Mouse (Mus musculus) T-helper 17 cell (primary cell): ENCODE measurements around the gene Herpud1.
"Not testable (repeated sequence)": the region's sequence is repeated elsewhere in the genome, so short reads cannot be mapped to it uniquely, and the experiment has no call there.

Experiments used
- in situ Hi-C, 2 experiments: fragments of 300-600 bp; cut with MboI, MseI; formaldehyde crosslinking; loops; 1 replicate in 1 of 2; 2 replicates in 1 of 2; pipeline ENCODE4 v1.15.1; 2025; ENCODE audit warnings: high pct_unique_total_duplicates in 2 of 2

Gene Herpud1

DNA sequence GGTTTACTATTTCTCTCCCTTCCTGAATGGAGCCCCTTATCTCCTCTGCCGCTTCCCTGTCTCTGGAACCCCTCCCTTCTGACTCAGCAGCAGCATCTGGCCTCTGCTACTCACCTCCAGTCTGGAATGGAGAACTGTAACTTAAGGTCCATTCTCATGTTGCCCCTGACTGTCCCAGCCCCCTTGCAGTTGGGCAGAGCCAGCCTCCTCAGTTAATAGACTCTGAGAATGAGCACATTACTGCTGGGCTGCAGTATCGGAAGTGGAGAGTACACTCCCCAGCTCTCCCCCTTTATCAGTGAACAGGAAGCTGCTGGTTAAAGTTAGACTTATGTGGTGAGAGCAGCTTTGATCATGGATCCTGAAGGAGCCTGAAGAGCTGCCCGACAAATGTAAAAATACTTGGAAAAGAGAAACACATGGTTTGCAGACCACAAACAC is 10.7 kb upstream of the Herpud1 start:
- in situ Hi-C loops: no loop called here

DNA sequence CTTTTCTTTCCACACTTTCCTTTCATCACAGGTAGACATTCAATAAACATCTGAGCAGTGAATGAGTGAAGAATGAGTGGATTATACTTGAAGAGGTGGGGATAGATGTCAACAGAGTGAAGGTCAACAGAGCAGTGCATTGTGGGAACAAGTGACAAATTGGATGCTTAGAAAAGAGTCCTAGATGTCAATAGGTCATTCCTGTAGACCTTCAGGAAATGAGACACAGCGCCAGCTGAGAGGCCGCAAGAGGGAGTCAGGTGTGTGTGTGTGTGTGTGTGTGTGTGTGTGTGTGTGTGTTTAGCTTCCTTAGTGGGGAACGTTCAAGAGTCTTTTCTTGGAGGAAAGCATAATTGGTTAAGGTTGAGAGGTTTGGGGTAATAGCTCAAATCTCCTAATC is 10.1 kb upstream of the Herpud1 start:
- in situ Hi-C loops: no loop called here

DNA sequence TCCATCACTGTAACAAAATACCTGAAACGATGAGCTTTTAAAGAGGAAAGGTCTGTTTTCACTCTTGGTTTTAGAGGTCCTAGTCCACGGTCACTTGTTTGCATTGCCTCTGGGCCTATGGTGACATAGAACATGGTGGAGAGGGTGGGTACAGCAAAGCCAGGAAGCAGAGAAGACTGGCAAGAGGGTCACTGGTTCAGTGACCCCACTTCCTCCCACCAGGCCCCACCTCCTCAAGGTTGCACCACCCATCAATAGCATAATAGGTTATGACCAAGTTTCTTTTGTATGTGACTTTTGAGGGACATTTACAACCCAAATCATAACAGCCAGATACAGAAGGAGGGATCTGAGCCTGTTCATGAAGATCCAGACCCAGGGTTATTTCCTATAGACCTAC is 9.7 kb upstream of the Herpud1 start:
- in situ Hi-C loops: no loop called here

DNA sequence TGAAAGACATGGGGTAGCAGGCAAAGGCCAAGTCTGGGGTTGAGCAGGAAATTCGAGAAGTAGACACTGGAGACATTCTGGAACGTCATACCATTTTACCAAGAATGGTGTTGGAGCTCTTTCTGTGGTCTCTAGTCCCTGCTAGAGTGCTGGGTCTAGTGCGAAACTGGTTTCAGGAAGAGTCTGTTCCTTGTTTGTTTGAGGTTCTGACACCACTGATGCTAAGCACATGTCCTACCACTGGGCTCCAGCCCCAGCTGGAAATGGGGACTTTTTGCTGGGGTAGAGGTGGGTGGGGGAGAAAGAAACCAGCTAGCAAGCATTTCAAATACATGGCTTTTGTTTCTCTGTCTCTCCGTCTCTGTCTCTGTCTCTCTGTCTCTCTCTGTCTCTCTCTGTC is 9.2 kb upstream of the Herpud1 start:
- in situ Hi-C loops: no loop called here

DNA sequence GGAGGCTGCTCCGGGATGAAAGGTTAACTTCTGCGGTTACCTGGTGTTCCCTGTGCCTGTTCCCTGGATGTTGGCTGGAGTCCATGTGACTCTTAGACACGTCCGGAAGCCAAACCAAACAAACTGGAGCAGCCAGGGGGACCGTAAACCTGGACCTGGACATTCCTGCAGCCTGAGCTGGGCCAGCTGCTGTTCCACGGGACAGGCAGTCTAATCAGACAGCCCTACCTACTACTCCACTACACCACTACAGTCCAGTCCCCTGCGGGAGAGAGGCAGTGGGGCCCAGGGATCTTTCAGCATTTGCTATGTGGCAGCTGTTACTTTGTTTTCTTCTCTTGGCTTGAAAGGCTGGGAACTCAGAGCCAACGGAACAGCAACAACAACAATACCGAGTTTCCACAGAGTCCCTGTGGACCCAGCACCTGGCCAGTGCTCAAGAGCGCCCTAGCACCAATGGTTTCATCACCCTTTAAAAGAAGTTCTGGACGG is 8.5 kb upstream of the Herpud1 start:
- in situ Hi-C loops: no loop called here

DNA sequence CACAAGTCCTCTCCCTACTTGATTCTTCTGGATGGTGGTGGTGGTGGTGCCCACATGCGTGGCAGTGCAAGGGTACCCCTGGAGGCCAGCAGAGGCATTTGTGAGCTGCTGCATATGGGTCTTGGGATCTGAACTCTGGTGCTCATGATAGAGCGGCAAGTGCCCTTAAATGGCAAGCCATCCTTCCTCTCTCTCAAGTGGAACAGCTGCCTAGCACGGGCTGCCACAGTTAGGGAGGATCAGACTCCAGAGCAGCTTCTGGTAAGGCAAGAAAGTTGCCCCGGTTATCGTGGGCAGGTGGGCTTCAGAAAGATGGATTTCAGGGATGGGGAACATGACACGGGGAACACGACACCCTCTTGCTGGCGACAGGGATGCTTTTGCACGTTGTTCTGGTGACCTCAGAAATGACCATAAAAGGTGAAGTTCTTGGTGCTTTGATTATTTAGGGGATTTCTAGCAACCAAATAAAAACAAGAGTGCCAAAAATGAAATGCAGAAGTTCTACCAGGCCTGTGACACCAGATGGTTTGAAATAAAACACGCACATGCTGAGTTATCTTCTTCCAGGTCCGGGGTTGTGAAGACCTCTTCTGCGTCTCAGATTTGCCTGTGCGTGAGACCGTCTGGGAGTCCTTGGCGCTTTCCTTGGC is 7.3 kb upstream of the Herpud1 start:
- in situ Hi-C loops: no loop called here

DNA sequence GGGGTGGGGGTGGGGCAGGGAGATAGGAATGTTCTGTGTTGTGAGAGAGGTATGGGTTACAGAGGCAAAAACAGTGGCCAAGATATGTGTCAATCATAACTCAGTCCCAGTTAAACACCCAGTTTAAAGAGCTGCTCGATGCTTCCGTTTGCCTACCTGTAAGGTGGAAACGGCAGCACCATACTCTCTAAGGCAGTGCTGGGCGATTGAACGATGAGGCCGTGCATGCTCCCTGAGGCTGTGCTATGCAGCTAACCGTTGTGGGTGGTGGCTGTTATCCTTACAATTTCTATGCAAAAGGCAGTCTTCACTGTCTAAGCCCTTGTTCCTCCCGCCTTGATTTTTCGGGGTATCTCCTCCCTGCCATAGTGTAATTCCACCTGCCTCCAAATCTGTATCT is 6.6 kb upstream of the Herpud1 start:
- in situ Hi-C loops: loop anchor here in 1 of 2 experiments (5.0 kb wide), 1 partner anchor 32 kb away; no protein-coding TSS in a partner anchor

DNA sequence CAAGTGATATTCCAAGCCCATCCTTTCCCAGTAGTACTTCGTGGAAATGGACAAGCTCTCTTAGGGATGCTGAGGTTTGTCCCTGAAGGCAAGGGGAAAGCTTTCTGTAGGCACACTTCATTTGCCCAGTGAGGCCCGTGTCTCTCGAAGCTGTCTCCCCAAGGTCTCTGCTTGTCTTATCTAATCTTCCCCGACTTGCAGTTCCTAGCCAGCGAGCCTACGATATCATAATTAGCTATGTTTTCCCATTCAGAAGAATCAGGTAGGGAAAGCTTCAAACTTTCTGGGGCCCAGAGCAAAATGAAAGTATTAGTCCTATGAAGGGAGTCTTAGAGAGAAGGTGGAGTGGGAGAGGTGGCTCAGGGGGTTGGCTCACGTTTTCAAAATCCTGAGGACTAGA is 2.1 kb upstream of the Herpud1 start:
- in situ Hi-C loops: loop anchor here in 1 of 2 experiments (5.0 kb wide), 1 partner anchor 37 kb away; no protein-coding TSS in a partner anchor

DNA sequence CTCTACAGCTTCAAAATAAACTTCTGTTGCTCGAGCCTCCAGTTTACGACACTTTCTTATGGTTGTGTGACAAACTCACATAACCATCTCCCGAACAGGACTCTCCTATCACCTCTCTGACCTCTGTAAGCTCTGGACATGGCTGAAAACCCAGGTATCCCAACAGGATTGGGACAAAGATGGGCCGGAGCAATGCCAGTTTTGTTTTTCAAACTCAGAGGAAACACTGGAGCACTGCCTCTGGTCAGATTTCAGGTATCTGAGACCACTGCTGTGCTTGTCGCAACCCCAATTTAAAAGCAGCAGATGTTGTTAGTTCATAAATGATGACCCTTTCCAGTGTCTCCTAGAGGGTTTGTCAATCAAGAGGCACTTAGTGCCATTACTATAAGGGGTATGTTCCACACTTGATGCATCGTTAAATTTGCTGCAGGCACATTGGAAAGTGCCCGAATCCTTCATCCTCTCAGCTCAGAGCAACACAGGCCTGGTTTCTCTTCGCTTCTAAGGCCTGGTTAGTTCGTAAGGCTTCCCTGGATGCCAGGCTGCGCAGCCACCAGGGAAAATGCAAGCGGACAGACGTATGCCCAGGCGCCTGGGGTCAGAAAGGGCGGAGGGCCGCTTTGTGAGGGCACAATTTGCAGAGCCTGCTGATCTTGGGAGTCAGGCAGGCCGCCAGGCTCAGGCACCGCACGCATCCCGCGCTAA is 578 bp upstream of the Herpud1 start:
- in situ Hi-C loops: no loop called here

DNA sequence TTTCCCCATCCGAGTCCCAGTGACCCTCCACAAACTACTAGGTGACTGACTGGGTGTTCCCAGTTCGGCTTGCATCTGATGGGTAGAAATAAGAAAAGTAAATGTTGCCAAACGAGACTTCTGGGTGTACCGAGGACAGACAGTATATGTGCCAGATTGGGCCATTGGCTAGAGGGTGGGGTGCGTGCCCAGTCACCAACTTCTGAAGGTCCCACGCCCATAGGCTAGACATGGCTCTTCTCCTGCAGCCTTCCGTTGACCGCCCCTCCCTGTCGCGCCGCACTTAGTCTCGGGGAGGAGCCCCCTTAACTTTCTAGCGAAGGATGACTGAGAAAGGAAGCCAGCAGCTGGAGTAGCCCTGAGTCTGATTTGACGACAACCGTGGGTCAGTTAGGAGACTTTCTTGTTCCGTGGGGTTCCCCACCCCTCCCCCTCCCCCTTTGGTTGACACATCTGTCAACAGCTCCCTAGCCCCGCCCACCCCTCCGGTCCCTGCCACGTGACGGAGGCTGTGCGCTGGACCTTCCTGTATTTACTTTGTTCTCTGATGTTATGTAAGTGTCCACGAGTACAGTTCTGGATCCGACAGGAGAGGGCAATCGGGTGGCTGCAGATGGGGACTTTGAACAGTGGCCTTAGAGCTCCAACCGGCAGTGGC is 918 bp downstream of the Herpud1 start:
- in situ Hi-C loops: no loop called here

DNA sequence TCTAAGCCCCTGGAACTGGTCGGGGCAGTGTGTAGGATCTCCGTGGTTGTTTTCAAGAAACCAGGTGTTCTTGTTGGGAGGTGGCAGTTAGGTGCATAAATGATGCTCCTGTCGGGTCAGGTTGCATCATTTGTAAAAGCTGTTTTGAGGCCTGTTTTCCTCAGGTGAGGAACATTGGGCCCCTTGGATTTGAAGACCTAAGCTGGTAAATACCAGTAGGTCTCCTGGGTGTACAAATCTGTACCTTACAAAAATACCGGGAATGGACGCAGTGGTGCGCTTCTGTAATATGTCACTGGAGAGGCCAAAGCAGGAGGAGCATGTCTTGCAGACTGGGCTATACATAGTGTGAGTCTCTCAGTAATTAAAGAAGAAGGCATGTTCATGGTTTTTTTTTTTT is 1.5 kb downstream of the Herpud1 start:
- in situ Hi-C loops: no loop called here

DNA sequence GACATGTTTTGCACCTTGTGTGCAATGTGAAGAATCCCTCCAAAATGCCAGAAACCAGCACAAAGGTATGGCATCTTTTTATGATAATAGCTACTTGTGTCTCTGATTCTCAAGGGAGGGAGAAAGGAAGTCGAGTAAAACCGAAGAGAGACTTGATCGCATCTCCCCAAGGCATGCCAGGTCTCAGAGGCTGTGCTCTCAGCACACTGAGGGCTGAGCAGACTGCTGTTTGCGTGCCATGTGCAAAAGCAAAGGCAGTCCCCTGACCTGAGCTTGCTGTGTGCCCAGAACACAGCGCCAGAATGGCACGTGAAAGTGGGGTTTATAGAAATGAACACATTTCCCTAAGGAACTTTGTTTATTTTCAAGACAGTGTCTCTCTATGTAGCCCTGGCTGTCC is 3.3 kb downstream of the Herpud1 start:
- in situ Hi-C loops: no loop called here

DNA sequence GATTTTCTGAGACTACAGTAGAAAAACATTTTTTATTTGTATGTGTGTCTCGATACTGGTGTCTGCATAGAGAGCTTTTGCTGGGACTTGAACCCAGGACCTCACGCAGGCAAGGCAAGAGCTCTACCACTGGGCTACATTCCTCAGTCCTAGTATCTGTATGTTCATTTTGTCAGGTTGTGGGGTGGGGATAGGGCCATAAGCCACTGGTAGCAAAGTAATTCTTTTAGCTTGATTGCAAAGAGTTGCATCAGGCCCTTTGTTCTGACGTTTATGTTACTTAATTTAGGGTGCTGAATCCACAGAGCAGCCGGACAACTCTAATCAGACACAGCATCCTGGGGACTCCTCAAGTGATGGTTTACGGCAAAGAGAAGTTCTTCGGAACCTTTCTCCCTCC is 4.2 kb downstream of the Herpud1 start:
- in situ Hi-C loops: no loop called here

DNA sequence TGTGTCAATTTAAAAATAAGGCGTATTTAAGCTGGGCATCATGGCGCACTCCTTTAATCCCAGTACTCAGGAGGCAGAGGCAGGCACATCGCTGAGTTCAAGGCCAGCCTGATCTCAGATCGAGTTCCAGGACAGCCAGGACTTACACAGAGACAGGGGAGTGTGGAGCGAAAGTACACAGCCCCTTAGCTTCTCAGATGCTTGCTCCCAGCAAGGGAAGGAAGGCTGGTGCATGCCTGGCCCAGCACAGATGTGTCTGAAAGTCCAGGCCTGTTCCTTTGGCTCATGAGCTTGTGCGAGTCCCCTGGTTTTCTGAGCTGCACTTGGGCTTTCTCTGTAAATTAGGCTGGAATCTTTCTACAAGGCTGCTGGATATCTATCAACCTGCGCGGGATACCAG is 4.7 kb downstream of the Herpud1 start:
- in situ Hi-C loops: no loop called here

DNA sequence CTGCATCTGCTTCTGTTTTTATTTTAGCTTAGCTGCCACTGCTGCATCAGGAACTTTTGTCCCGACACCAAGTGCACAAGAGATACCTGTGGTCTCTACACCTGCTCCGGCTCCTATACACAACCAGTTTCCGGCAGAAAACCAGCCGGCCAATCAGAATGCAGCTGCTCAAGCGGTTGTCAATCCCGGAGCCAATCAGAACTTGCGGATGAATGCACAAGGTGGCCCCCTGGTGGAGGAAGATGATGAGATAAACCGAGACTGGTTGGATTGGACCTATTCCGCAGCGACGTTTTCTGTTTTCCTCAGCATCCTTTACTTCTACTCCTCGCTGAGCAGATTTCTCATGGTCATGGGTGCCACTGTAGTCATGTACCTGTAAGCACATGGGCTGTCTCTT is 5.9 kb downstream of the Herpud1 start:
- in situ Hi-C loops: no loop called here

DNA sequence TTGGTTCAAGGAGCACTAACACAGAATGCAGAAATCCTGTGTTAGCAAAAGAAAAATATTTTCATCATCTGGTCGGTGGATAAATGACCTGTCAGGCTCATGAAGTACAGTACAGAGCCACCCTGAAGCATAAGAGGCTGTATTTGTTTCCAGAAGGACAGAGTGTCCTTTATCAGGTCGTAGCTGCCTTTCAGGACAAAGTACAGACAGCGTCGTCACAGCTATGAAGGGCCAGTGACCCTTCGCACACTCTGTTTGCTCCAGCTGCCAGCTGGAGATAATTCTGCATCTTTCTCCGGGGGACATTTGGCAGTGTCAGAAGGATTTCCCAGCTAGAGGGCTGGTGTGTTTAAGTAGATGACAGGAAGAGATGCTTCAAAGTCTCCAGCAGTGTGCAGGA is 6.4 kb downstream of the Herpud1 start:
- in situ Hi-C loops: no loop called here

DNA sequence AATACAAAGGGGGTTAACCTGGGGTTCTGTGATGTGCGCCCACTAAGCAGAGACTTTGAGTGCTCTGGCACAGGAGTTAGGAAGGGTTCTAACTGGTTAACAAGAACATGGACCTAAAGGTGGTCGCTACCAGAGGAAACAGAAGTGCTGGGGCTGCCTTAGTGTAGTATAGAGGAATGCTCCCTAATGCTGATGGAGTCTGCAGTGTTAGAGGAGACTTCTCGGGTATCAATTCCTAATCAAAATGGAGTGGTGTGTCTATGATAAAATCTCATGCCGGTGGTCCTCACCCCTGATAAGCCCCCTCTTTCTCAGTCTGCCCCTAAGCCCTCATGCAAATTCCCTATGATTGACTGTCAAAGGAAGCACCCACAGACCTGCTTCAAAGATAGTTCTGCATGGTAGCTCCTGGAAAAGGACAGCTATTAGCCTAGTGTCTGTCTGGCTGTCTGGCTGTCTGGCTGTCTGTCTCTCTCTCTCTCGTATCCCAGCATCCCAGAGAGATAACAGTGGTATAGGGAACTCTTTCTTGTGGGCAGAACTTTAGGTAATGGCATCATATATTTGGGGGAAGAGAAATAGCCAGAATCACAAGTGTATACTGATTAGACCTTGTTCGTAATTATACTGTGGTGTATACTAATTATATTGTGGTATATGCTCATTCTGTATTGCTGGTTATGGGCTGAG is 9.8 kb downstream of the Herpud1 start:
- in situ Hi-C loops: no loop called here

DNA sequence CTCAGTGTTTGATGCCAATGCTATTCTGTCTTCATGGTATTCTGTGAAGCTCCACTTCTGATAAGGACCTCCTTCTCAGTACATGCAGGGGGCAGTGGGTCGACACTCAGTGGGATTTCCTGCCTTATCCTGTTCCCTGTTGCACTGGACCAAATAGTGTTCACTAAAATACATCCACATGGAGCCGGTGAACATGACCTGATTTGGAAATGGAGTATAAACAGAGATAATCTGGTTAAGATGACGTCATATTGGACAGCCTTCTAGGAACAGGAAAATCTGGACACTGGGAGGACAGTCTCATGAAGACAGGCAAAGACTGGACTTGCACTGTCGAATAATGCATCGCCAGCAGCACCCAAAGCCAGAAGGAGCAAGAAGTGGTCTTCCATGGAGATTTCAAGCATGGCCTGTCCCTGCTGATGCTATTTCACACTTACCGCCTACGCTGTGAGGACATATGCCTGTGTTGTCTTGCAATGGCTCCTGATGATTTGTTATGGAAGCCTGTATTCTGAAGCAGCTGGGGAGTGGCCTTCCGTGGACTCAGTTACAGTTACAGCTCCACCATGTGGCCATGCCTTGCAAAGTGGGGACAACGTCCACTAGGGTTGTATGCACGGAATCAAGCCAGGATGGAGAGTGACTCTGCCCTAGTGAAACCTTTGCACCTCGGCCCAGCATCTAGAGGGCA is 10.9 kb downstream of the Herpud1 start:
- in situ Hi-C loops: no loop called here

DNA sequence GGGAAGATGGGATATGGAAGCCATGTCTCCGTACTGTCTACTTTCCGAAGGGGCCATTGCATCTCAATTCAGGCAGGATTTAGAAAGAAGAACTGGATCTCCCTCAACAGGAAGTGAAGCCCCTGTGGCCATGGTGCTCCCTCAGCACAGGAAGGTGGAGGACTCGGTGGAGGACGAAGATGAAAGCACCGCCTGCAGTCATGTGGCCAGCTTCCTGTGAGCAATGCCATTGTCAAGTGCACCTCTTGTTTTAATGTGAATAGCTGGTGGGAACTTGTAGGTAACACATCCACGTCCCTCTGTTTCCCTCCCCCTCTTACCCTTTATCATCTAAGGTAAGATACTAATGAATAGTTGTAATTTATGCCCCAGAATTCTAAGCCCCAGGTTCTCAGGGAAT is 12.3 kb downstream of the Herpud1 start:
- in situ Hi-C loops: no loop called here

DNA sequence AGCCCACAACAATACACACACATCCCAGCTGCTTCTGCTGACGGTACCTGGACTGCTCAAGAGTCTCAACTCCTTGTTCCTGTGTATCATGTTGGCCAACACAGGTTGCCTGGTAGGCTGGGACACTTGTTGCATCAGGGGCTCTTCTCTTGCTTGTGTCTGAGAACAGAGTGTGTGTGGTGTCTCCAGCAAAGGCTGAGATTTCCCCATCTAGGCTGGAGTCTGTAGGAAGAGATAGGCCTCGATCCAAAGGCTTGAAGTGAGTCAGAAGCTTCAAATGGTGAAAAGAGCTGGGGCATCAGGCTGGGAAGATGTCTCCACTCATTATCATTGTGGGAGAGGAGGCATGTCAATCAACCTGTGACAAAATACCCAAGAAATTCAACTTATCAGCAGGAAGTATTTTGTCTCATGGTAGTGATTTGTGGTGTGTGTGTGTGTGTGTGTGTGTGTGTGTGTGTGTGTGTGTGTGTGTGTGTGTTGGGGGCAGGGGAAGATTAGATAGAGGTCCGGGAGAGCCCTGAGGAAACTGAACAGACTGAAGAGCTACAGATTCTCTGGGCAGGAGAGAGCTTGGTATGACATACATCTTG is 13.2 kb downstream of the Herpud1 start:
- in situ Hi-C loops: no loop called here

DNA sequence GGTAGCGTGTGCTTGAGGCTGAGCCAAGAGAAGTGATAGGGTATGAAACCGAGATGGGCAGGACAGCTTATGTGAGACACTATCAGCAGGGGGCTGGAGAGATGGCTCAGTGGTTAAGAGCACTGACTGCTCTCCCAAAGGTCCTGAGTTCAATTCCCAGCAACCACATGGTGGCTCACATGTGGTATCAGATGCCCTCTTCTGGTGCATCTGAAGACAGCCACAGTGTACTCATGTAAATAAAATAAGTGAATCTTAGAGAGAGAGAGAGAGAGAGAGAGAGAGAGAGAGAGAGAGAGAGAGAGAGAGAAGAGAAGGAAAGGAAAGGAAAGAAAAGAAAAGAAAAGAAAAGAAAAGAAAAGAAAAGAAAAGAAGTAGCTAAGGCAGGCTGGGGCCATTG is 13.7 kb downstream of the Herpud1 start:
- in situ Hi-C loops: not testable (repeated sequence)
